Mouse (Mus musculus): Measurements from ENCODE around the gene Pck2.

DNA sequence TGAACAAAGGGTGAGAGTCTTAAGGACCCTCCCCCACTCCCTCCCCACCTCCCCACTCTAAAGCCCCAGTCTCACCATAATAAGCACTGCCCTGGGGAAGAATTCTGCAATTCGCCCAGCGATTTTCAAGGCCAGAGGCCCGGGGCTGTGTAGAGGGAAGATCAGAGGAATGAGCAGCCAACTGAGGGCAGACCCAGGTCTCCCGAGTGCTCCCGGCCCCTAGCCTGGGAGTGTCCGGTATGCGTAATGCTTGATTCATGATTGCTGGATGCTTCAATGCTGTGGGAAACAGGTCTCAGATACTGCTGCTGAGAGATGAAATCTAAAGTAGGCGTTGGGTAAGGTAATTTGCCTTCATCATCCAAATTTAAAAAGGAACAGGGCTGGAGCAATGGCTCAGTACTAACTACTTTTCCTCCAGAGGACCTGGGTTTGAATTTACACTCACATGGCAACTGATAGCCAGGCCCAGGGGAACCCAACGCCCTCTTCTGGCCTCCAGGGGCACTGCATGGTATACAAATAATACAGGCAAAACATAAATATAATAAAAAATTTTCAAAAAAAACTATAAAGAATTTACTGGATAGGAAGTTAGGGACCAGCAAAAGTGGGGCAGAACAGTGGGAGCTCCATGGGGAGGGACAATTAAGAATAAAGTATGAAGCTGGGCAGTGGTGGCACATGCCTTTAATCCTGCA, 42.1 kb downstream of the Pck2 start:
- TF ChIP-seq CTCF (IDR thresholded peaks at IDR 0.05; ENCODE audit: low read depth, low read length): peak; percentile 56
- no peak for TF ChIP-seq POLR2A (IDR thresholded peaks at IDR 0.05; ENCODE audit: borderline replicate concordance, low read depth, low read length)

Measured in bone marrow macrophage, adult 2 months (primary cell).